Mouse (Mus musculus) natural killer cell, adult 2 months (primary cell): ENCODE measurements around the gene Rarres1.

Experiments
- DNase-seq, 2 experiments: peaks; one replicate each; pipeline ENCODE4 v3.0.0; 2022; ENCODE audit warnings: low spot score in 2 of 2

The Rarres1 gene

GRCm38 (mm10) chr3:67493132-67493531 is 22.2 kb downstream of the Rarres1 start:
- no peak for DNase-seq

GRCm38 (mm10) chr3:67492086-67492869 is 23.0 kb downstream of the Rarres1 start:
- DNase-seq, result no peak

GRCm38 (mm10) chr3:67490156-67490555 is 25.2 kb downstream of the Rarres1 start:
- no peak for DNase-seq

- no peak for DNase-seq
Measured at GRCm38 (mm10) chr3:67485233-67485632, 30.1 kb downstream of the Rarres1 start.

GRCm38 (mm10) chr3:67482400-67482799 is 32.9 kb downstream of the Rarres1 start:
- no peak for DNase-seq

GRCm38 (mm10) chr3:67479806-67480205 is 35.5 kb downstream of the Rarres1 start:
- no peak for DNase-seq

GRCm38 (mm10) chr3:67473438-67473837 is 41.9 kb downstream of the Rarres1 start:
- no peak for DNase-seq

- DNase-seq, result no peak
Measured at GRCm38 (mm10) chr3:67471408-67472127, 43.8 kb downstream of the Rarres1 start.

- DNase-seq, result no peak
Measured at GRCm38 (mm10) chr3:67467281-67467680, 48.0 kb downstream of the Rarres1 start.

GRCm38 (mm10) chr3:67466576-67466975 is 48.7 kb downstream of the Rarres1 start:
- DNase-seq, result no peak

GRCm38 (mm10) chr3:67463450-67464372 is 51.6 kb downstream of the Rarres1 start, which contains the start of gene Lxn:
Gene Lxn, minus strand, starts transcription at chr3:67463926.
- DNase-seq, result peak in 1 of 2 experiments; percentile 3

- DNase-seq, result no peak
Measured at GRCm38 (mm10) chr3:67463001-67463400, 52.3 kb downstream of the Rarres1 start.

GRCm38 (mm10) chr3:67462578-67462977 is 52.7 kb downstream of the Rarres1 start:
- DNase-seq, result no peak

- DNase-seq, result no peak
Measured at GRCm38 (mm10) chr3:67462015-67462414, 53.3 kb downstream of the Rarres1 start.

- no peak for DNase-seq
Measured at GRCm38 (mm10) chr3:67459881-67460280, 55.4 kb downstream of the Rarres1 start.

- DNase-seq, result no peak
Measured at GRCm38 (mm10) chr3:67450601-67451210, 64.6 kb downstream of the Rarres1 start.

GRCm38 (mm10) chr3:67449660-67450059 is 65.7 kb downstream of the Rarres1 start:
- no peak for DNase-seq

- DNase-seq, result no peak
Measured at GRCm38 (mm10) chr3:67447143-67447542, 68.2 kb downstream of the Rarres1 start.

- DNase-seq, result no peak
Measured at GRCm38 (mm10) chr3:67434011-67434410, 81.3 kb downstream of the Rarres1 start.

GRCm38 (mm10) chr3:67429999-67430380 is 85.3 kb downstream of the Rarres1 start, which contains the start of gene Gfm1:
Gene Gfm1, plus strand, starts transcription at chr3:67430096.
- peak; percentile 69 to 82 for DNase-seq

GRCm38 (mm10) chr3:67429338-67429998 is 85.9 kb downstream of the Rarres1 start:
- no peak for DNase-seq
